Mouse (Mus musculus): ENCODE results near the gene Kctd19.
A peak's percentile ranks its signal among the peaks of the same experiment; 100 is the strongest.

Gene Kctd19

DNA sequence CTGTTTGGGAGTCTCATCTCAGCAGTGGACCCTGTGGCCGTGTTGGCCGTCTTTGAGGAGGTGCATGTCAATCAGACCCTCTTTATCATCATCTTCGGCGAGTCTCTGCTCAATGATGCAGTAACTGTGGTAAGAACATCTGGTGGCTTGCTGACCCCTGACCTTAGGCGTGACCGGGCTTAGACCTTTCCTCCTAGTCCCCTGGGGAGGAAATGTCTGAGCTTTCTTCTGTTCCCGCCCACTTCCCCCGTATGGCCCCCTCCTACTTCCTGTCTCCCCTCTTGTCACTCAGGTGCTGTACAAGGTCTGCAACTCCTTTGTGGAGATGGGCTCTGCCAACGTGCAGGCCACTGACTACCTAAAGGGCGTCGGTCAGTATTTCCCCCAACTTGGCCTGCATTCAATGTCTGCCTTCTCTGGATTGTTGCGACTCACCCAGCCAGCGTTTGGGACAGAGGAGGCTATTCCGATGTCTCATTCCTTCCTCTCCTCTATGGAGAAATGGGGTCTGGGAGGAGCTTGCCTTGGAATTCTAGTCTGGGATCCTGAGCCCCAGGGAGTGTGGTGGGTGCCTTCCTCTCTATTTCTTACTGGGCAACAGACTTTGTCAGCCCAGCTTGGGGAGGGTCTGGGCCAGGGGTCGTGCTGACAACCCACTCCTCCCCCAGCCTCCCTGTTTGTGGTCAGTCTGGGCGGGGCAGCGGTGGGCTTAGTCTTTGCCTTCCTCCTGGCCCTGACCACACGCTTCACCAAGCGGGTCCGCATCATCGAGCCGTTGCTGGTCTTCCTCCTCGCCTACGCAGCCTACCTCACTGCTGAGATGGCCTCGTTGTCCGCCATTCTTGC, 57.9 kb downstream of the Kctd19 start:
- DNase-seq: no peak

DNA sequence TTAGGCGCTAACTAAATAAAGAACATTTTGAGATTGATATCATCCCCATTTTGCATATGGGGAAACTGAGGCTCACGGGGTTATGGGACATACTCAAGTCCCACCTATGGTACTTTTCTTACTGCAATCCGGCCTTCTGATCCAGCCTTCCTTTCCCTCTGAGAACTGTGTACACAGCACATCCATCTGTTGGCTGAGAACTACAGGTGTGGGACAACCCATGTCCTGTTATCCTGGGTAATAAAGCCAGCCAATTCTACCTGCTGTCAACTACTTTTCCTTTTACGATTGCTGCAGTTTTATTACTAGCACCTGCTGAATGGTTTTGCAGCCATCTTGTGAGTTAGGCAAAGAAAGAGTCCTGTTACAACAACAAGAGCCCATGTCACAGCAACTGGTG, 58.8 kb downstream of the Kctd19 start:
- no peak for DNase-seq

DNA sequence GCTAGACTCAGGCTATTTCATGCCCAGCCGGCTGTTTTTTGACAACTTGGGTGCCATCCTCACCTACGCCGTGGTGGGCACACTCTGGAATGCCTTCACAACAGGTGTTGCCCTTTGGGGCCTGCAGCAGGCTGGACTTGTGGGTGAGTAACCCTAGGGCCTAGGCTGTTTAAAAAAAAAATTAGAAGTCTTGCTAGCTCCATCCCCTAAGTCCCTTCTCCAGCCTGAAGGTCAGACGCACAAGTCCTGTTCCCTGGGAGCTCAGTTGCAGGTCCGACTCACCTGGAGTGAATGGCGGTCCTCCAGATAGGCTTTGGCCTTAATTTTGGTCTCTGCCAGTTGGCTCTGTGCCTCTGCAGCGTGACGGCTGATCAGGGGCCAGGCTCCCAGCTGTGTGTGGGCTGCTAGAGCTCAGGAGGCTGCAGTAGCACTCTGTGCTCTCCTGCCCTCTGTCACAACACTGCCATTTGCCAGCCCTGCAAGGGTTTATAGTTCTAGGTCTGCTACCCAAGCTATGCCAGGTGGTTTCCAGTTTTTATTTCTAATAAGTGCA, 59.6 kb downstream of the Kctd19 start:
- no peak for DNase-seq

GRCm38 (mm10) chr8:105350186-105350585, 63.1 kb downstream of the Kctd19 start:
- no peak for DNase-seq

- no peak for DNase-seq
Measured at GRCm38 (mm10) chr8:105349096-105349771, 64.1 kb downstream of the Kctd19 start.

DNA sequence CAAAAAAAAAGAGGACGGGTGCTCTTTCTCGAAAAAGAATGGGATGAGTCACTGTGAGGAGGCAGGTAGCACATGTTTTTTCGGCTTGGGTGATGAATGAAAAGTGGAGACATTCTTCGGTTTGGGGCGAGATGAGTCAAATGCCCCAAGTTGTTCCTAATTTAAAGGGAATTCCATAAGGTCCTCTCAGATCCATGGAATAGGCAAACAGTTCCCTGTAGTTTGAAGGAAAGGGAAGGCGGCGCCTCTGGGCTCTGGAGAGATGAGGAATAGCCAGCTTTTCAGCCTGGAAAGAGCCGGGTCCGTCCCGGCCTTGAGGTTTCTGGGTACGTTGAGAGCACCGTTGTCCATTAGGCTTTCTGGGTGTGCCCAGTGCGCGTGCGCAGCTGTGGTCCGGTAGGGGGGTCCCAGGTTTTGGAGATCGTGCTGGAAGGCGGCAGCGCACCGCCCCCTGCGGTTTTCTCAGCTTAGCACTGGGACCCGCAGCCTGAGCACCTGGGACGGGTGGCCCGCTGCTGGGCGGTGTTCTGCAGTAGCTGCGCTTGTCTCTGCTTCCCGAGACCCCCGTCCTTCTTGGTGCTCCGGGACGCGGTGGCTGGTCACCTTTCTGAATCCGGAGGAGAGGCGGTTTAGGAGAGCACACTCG, 64.7 kb downstream of the Kctd19 start, which contains the start of gene Slc9a5:
Gene Slc9a5, plus strand, starts transcription at position 394 of the 646 bp plus-strand sequence.
- peak; percentile 57 for DNase-seq

- DNase-seq: peak; percentile 97
Measured at GRCm38 (mm10) chr8:105347428-105348221, 65.7 kb downstream of the Kctd19 start, which contains the start of gene Fhod1. TSS of gene Fhod1 (minus strand) at chr8:105347953.

- peak; percentile 82 for DNase-seq
Measured at GRCm38 (mm10) chr8:105346611-105347427, 66.5 kb downstream of the Kctd19 start.

DNA sequence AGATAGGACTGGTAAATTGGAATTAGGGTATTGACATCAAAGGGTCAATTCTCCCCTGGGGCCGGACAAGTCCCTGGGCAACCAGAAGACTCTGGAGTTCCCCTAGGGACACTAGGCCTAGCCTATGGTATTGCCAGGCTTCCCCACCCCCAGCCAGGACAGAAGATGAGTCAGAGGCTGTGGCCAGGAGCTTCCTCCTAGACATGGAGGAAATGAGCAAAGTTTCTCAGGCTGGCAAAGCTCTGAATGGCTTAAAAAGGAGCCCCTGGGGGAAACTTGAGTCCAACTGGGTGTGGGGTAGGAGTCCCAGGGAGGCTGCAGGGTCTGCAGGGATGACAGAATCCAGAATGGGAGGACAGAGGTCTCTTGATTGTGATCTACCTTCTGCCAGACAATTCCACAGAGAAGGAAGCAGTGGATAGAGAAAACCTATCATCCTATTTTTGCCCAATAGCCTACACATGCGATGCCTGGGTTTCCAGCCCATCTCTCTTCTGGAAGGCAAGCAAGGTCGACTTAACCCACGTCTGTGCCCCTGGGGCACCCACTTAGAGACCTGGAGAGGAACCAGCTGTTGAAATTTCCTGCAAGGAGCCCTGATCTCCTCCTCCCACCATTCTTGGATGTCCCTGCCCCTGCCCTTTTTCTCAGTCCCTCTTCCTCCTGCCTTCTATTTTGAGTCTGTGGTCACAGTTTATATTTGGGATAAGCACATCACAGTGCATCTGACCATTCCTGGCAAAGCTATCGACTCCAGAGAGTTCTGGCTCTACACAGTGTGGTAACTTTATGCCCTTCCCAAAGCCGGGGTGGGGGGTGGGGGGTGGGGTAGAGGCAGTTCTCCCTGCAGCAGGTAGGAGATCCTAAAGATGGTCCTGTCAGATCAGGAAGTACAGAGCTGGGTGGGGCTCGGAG, 68.0 kb downstream of the Kctd19 start:
- DNase-seq: peak; percentile 61

DNA sequence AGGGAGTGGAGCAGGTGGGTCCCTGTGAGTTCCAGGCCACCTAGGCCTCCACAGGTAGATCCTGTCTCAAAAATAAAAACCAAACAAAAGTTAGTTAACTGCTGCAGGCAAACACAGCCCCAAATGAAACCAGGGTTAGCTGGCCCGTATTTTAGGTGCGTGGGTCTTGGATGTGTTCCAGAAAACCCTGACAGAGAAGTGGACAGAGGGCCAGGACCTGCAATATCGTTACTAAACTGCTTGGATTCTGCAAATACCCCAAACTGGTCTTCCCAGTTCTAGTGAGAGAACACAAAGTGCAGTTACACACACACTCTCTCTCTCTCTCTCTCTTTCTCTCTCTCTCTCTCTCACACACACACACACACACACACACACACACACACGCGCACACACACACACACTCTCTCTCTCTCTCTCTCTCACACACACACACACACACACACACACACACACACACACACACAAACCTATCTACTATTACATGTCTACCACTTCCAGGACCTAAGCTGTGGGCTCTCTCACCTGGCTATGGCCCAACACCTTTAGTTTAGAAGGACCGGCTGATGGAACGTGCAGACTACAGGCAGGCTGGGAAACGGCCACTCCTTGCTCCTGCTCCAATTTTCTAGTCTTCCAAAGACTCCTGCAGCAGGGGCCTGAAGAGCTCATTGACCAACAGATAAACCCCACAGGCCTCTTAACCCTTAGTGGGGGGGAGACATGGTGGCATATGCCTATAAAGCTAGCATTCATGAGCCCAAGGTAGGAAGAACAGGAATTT, 69.3 kb downstream of the Kctd19 start:
- DNase-seq: no peak

- no peak for DNase-seq
Measured at GRCm38 (mm10) chr8:105342768-105343167, 70.5 kb downstream of the Kctd19 start.

GRCm38 (mm10) chr8:105341399-105341798, 71.9 kb downstream of the Kctd19 start:
- DNase-seq: peak; percentile 77

DNA sequence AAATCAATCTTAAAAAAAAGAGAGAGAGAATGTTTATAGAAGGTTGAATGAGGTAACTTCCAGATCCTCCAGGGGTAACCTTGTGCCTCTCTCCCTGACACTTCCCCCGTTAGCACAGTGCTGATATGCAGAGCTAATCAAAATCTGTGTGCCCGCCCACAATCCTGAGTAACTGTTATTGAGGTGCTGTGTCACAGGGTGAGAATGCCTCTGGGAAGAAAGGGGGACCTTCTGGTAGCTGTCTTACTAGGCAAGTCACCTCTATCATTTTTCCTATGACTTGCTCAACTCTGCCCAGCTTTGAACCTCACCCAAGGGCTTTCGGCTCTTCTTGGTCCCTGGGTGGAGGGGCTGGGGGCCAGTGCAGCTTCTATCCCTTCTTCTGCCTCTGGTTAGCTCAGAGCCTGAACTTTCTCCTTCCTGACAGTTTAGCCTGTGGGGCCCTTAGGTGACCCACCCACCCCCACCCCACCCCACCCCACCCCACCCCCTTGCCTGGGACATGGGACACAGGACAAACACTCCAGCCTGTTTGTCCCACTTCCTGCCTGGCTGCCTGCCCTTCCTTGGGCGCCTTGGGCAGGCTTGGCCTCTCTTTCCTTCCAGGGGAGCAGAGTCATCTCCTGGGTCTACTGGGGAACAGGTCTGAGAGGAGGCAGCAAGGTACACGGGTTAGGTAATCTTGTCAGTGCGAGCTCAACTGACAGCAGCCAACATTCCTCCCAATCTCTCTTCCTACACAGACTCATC, 73.2 kb downstream of the Kctd19 start:
- DNase-seq: peak; percentile 88

DNA sequence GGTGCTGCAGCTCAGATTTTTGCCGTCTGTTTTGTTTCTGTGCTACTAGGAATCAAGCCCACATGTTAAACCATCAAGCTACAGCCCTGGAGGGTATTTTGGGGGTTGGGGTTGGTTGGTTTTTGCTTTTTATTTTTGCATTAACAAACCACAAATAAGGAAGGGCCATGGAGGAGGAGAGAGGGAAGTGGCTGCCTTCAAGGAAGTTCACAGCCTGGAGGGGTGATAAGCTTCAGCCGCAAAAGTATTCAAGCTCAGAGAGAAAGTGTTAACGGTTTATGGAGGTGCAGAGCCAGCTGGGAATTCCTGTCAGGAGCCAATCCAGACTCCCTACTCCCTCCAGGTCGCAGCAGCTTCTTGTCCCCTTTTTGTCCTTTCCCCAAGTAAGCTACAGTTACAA, 74.3 kb downstream of the Kctd19 start:
- DNase-seq: no peak

GRCm38 (mm10) chr8:105336373-105337130, 76.8 kb downstream of the Kctd19 start:
- no peak for DNase-seq
